Mouse (Mus musculus) erythroblast, embryonic 14.5 days (primary cell): ENCODE results near the gene Vwa3a.

Source experiments
- GATA1 ChIP-seq: IDR thresholded peaks from 2 replicates; pipeline ENCODE4 v1.6.1; 2012; ENCODE audit warnings: low read length, inconsistent platforms, mixed read lengths
- TAL1 ChIP-seq: IDR thresholded peaks from 3 replicates; pipeline ENCODE4 v1.6.1; 2012; ENCODE audit warnings: low read length, inconsistent platforms, mixed read lengths

DNA sequence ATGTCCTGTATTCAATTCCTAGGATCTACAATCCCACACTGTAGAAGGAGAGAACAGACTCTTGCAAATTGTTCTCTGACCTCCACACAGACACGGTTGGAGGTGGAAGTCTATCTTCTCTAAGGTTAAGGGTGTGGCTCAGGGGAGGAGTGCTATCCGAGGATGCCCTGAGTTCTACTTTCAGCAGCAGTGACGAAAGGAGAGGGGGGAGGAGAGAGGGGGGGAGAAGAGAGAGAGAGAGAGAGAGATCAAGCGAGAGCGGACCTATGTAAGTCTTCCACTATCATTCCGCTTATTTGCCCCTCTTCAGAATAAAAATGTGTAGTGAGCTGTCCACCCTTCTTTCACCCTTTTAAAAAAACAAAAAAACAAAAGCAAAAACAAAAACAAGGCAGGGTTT, 95.3 kb downstream of the Vwa3a start:
- TF ChIP-seq TAL1 (no peak), GATA1 (no peak)
